Mouse (Mus musculus) hindlimb bud, embryonic 11.5 days (tissue): Measurements from ENCODE around the gene Tmem269.
A peak's percentile ranks its signal among the peaks of the same experiment; 100 is the strongest.

Experiments
- DNase-seq: peaks from one replicate; pipeline ENCODE4 v3.0.0-alpha.2; 2012; ENCODE audit warnings: low read depth, low spot score; ENCODE audit errors: extremely low spot score

The Tmem269 gene

GRCm38 (mm10) chr4:119183525-119183924 lies 34.5 kb downstream of the Tmem269 start:
- DNase-seq: no peak

GRCm38 (mm10) chr4:119181456-119181855 lies 36.6 kb downstream of the Tmem269 start:
- DNase-seq: no peak

- no peak for DNase-seq
These were observed 37.8 kb downstream of the Tmem269 start for GRCm38 (mm10) chr4:119180133-119180707.

- DNase-seq: no peak
These were observed 39.7 kb downstream of the Tmem269 start for GRCm38 (mm10) chr4:119178331-119178730.

GRCm38 (mm10) chr4:119177702-119178101 lies 40.3 kb downstream of the Tmem269 start:
- no peak for DNase-seq

GRCm38 (mm10) chr4:119173851-119174453 lies 44.1 kb downstream of the Tmem269 start, which contains the start of gene Zfp691:
Zfp691 (minus strand) TSS chr4:119174195.
- peak; percentile 96 for DNase-seq

- no peak for DNase-seq
These were observed 44.9 kb downstream of the Tmem269 start for GRCm38 (mm10) chr4:119172919-119173650.

- peak; percentile 67 for DNase-seq
These were observed 50.4 kb downstream of the Tmem269 start for GRCm38 (mm10) chr4:119167663-119168062.

- DNase-seq: no peak
These were observed 50.9 kb downstream of the Tmem269 start for GRCm38 (mm10) chr4:119167068-119167467.

- DNase-seq: no peak
These were observed 52.1 kb downstream of the Tmem269 start for GRCm38 (mm10) chr4:119165916-119166315.

GRCm38 (mm10) chr4:119162990-119163389 lies 55.0 kb downstream of the Tmem269 start:
- no peak for DNase-seq

GRCm38 (mm10) chr4:119161358-119161757 lies 56.7 kb downstream of the Tmem269 start:
- no peak for DNase-seq

- DNase-seq: no peak
These were observed 60.1 kb downstream of the Tmem269 start for GRCm38 (mm10) chr4:119157891-119158290.

GRCm38 (mm10) chr4:119157186-119157585 lies 60.8 kb downstream of the Tmem269 start:
- no peak for DNase-seq
